18 mouse cellular contexts compared by ENCODE assay signal in genomic region chr9:23934282-23934681, GRCm38 (mm10).
DNase-seq lines count a peak whose midpoint lies in the region; ATAC-seq and TF ChIP-seq lines count a peak whose summit lies in the region.
"Had no signal": no experiment of that assay in that cellular context is flagged by ENCODE, and none has a peak within 500 bp of the region (broad histone marks: within the 10 kb centered on the region; RNA-seq: fewer than 3 reads in every experiment).

No protein-coding gene starts in this region.

- H3K27ac ChIP-seq in hindbrain, embryonic 14.5 days = no peak overlapping the region
- no peak overlapping the region for H3K27ac ChIP-seq in hindbrain, embryonic 13.5 days
- no peak overlapping the region for H3K27ac ChIP-seq in midbrain, embryonic 15.5 days
- H3K27ac ChIP-seq in midbrain, embryonic 11.5 days (ENCODE audit: low read depth, low read length) = no peak overlapping the region
- H3K27ac ChIP-seq: gastrocnemius, adult 2 months had no signal

- no peaks in the 10 kb centered on the region for H3K36me3 ChIP-seq in hindbrain, embryonic 14.5 days (replicated peaks; ENCODE audit: control insufficient read depth, insufficient read depth)
- no peaks in the 10 kb centered on the region for H3K36me3 ChIP-seq in hindbrain, embryonic 13.5 days
- no peaks in the 10 kb centered on the region for H3K36me3 ChIP-seq in midbrain, embryonic 15.5 days (replicated peaks)
- no peaks in the 10 kb centered on the region for H3K36me3 ChIP-seq in midbrain, embryonic 11.5 days (ENCODE audit: control insufficient read depth, insufficient read depth, low read length)

- 77% methylated on average over 3 of the region's 3 CpGs for WGBS in hindbrain, embryonic 14.5 days
- 86% methylated on average over 3 of the region's 3 CpGs for WGBS in hindbrain, embryonic 13.5 days
- WGBS in midbrain, embryonic 15.5 days = 50% methylated on average over 3 of the region's 3 CpGs
- WGBS in midbrain, embryonic 11.5 days = 85% methylated on average over 3 of the region's 3 CpGs

- H3K4me1 ChIP-seq in hindbrain, embryonic 14.5 days (replicated peaks; ENCODE audit: control insufficient read depth, insufficient read depth, low read length) = no peaks in the 10 kb centered on the region
- no peaks in the 10 kb centered on the region for H3K4me1 ChIP-seq in hindbrain, embryonic 13.5 days (replicated peaks)
- no peaks in the 10 kb centered on the region for H3K4me1 ChIP-seq in midbrain, embryonic 15.5 days
- H3K4me1 ChIP-seq in midbrain, embryonic 11.5 days (ENCODE audit: control insufficient read depth, insufficient read depth, low read length) = no peaks in the 10 kb centered on the region

- no peaks in the 10 kb centered on the region for H3K9me3 ChIP-seq in hindbrain, embryonic 14.5 days (ENCODE audit: control insufficient read depth, low read length)
- H3K9me3 ChIP-seq in hindbrain, embryonic 13.5 days = no peaks in the 10 kb centered on the region
- no peaks in the 10 kb centered on the region for H3K9me3 ChIP-seq in midbrain, embryonic 15.5 days
- no peaks in the 10 kb centered on the region for H3K9me3 ChIP-seq in midbrain, embryonic 11.5 days (ENCODE audit: control insufficient read depth, low read length)

- H3K9ac ChIP-seq in hindbrain, embryonic 14.5 days = no peak overlapping the region
- H3K9ac ChIP-seq in hindbrain, embryonic 13.5 days = no peak overlapping the region
- H3K9ac ChIP-seq in midbrain, embryonic 15.5 days = no peak overlapping the region
- no peak overlapping the region for H3K9ac ChIP-seq in midbrain, embryonic 11.5 days (ENCODE audit: low read length)

- no peak overlapping the region for H3K4me2 ChIP-seq in hindbrain, embryonic 14.5 days (replicated peaks)
- H3K4me2 ChIP-seq in hindbrain, embryonic 13.5 days = no peak overlapping the region
- H3K4me2 ChIP-seq in midbrain, embryonic 15.5 days = no peak overlapping the region
- H3K4me2 ChIP-seq in midbrain, embryonic 11.5 days = no peak overlapping the region
- H3K4me2 ChIP-seq: heart, embryonic 11.5 days had no signal

- peak; percentile 17; the same call in 1 of the 2 replicates for ATAC-seq in hindbrain, embryonic 14.5 days (ENCODE audit: low FRiP score)
- no peak for ATAC-seq in hindbrain, embryonic 13.5 days (ENCODE audit: low FRiP score)
- peak; percentile 54; the same call in 1 of the 2 replicates for ATAC-seq in midbrain, embryonic 15.5 days (replicated peaks)
- ATAC-seq in midbrain, embryonic 11.5 days (ENCODE audit: low FRiP score) = no peak
- ATAC-seq: CD4-positive, CD25-positive, alpha-beta regulatory T cell, adult 4 months; forebrain, embryonic 16.5 days had no signal

- no peaks in the 10 kb centered on the region for H3K27me3 ChIP-seq in hindbrain, embryonic 14.5 days (ENCODE audit: control insufficient read depth, insufficient read depth, low read length)
- H3K27me3 ChIP-seq in hindbrain, embryonic 13.5 days = no peaks in the 10 kb centered on the region
- H3K27me3 ChIP-seq in midbrain, embryonic 15.5 days (replicated peaks) = no peaks in the 10 kb centered on the region
- no peaks in the 10 kb centered on the region for H3K27me3 ChIP-seq in midbrain, embryonic 11.5 days (ENCODE audit: control insufficient read depth, insufficient read depth, low read length)

- TF ChIP-seq POLR2A in brain, embryonic 14.5 days (IDR thresholded peaks at IDR 0.05; ENCODE audit: borderline replicate concordance, extremely low read depth, insufficient read depth, insufficient read length, poor library complexity, severe bottlenecking) = no peak

- H3K4me3 ChIP-seq in hindbrain, embryonic 14.5 days (replicated peaks; ENCODE audit: low read length) = no peak overlapping the region
- H3K4me3 ChIP-seq in hindbrain, embryonic 13.5 days = no peak overlapping the region
- no peak overlapping the region for H3K4me3 ChIP-seq in midbrain, embryonic 15.5 days
- no peak overlapping the region for H3K4me3 ChIP-seq in midbrain, embryonic 11.5 days (ENCODE audit: low read depth, low read length)
- H3K4me3 ChIP-seq: gastrocnemius, adult 2 months had no signal

- DNase-seq in hindbrain, embryonic 14.5 days (ENCODE audit: low spot score) = no peak
- no peak for DNase-seq in midbrain, embryonic 11.5 days (ENCODE audit: low spot score, missing footprints)
- peak; percentile 24 for DNase-seq in brain, adult 2 months (ENCODE audit: low read depth, low spot score)
- peak; percentile 36 for DNase-seq in brain, embryonic 14.5 days (ENCODE audit: low read depth)
- DNase-seq: adrenal gland, adult 2 months; adrenal gland, postnatal 14 days; cerebellum, adult 18-20 months; cerebellum, adult 9-10 months; cerebellum, postnatal 14 days; gastrocnemius, adult 2 months; gastrocnemius, postnatal 14 days; heart, adult 11 months; kidney, adult 11 months had no signal

- TF ChIP-seq CTCF in brain, embryonic 14.5 days (IDR thresholded peaks at IDR 0.05; ENCODE audit: borderline replicate concordance, extremely low read depth, insufficient read depth, insufficient read length) = no peak

Comparison
In these comparisons a context has a peak if more than half of its experiments do, and no peak if none do; other contexts are left out.
1. ATAC-seq: peak in hindbrain, embryonic 14.5 days (single experiment) and midbrain, embryonic 15.5 days (single experiment); none in hindbrain, embryonic 13.5 days (single experiment) and midbrain, embryonic 11.5 days (single experiment).
2. DNase-seq: peak in brain, adult 2 months (single experiment) and brain, embryonic 14.5 days (single experiment); none in hindbrain, embryonic 14.5 days (single experiment) and midbrain, embryonic 11.5 days (single experiment).